Mouse (Mus musculus) layer of hippocampus, postnatal 10 days (tissue): ENCODE measurements around the gene Gm28036. TPM values are rescaled to one million over a fixed set of nuclear protein-coding genes. Genes with fewer than 3 reads are reported as not detected.

Experiments
- total RNA-seq, 2 experiments: library from RNA; stranded (reverse); gene quantifications; 2 replicates each; pipeline ENCODE4 v1.2.3; 2021

The Gm28036 gene
- total RNA-seq, 2 experiments from 2014 or later = 21.7 to 24.7 TPM

Other genes with a start within 250 kb of the Gm28036 start
- gene Uqcc1, start 196.8 kb downstream of the Gm28036 start, total RNA-seq = 10 to 100 TPM; 54.2 to 54.9 TPM
- gene Gm15557, start 186.4 kb downstream of the Gm28036 start, total RNA-seq = not detected
- gene Gdf5, start 181.7 kb downstream of the Gm28036 start, total RNA-seq = 1 to 10 TPM in 1 of 2 experiments, under 1 TPM in 1; 0.74 to 1.1 TPM
- 10 to 100 TPM; 18.1 to 23.2 TPM for gene Cep250, start 170.6 kb downstream of the Gm28036 start, total RNA-seq
- 1 to 10 TPM in 1 of 2 experiments, under 1 TPM in 1; 0.80 to 1.1 TPM for gene 6430550D23Rik, start 119.1 kb downstream of the Gm28036 start, total RNA-seq
- gene Ergic3, start 119.0 kb downstream of the Gm28036 start, total RNA-seq = 100 to 1,000 TPM; 198 to 232 TPM
- not detected for gene Fer1l4, start 74.1 kb downstream of the Gm28036 start, total RNA-seq
- 1 to 10 TPM; 3.3 to 6.7 TPM for gene Spag4, start 61.9 kb downstream of the Gm28036 start, total RNA-seq
- gene Cpne1, start 15.1 kb downstream of the Gm28036 start, total RNA-seq = 10 to 100 TPM; 28.8 to 32.7 TPM
- gene Rbm12, start 15.1 kb downstream of the Gm28036 start, total RNA-seq = 10 to 100 TPM; 33.5 to 34.8 TPM
- 100 to 1,000 TPM; 230 to 245 TPM for gene Romo1, start 16.9 kb upstream of the Gm28036 start, total RNA-seq
- gene Nfs1, start 17.1 kb upstream of the Gm28036 start, total RNA-seq = 10 to 100 TPM; 33.1 to 35.3 TPM
- 100 to 1,000 TPM; 290 to 339 TPM for gene Rbm39, start 53.1 kb upstream of the Gm28036 start, total RNA-seq
- 10 to 100 TPM; 75.4 to 86.9 TPM for gene Phf20, start 69.4 kb upstream of the Gm28036 start, total RNA-seq
- gene Cnbd2, start 185.2 kb upstream of the Gm28036 start, total RNA-seq = 1 to 10 TPM; 2.9 to 4.7 TPM
- 100 to 1,000 TPM; 116 to 132 TPM for gene Scand1, start 185.6 kb upstream of the Gm28036 start, total RNA-seq